Mouse (Mus musculus) ES-E14 (cell line): ENCODE results near the gene Spef1.

Source experiments
- CHD2 ChIP-seq: IDR thresholded peaks from 2 replicates; pipeline ENCODE4 v1.6.1; 2014; ENCODE audit warnings: mild to moderate bottlenecking, low read depth, low read length, inconsistent platforms
- HCFC1 ChIP-seq: IDR thresholded peaks from 2 replicates; pipeline ENCODE4 v1.6.1; 2012; ENCODE audit warnings: low read length, inconsistent platforms, borderline replicate concordance; ENCODE audit not compliant: insufficient read depth
- MAFK ChIP-seq: IDR thresholded peaks from 2 replicates; pipeline ENCODE4 v1.6.1; 2014; ENCODE audit warnings: mild to moderate bottlenecking, low read depth, low read length, inconsistent platforms; ENCODE audit not compliant: insufficient read depth
- ZC3H11A ChIP-seq: IDR thresholded peaks from 2 replicates; pipeline ENCODE4 v1.6.1; 2012; ENCODE audit warnings: low read depth, mild to moderate bottlenecking, inconsistent platforms, low read length, borderline replicate concordance

GRCm38 (mm10) chr2:131201262-131201661 is 14.2 kb upstream of the Spef1 start:
- TF ChIP-seq MAFK, result no peak
- TF ChIP-seq CHD2, result no peak
- TF ChIP-seq HCFC1, result no peak
- TF ChIP-seq ZC3H11A, result no peak
